Mouse (Mus musculus) right cerebral cortex, postnatal 4 days (tissue): ENCODE data around the gene Myadml2.
A peak's percentile ranks its signal among the peaks of the same experiment; 100 is the strongest.

Experiments
- DNase-seq: peaks from one replicate; pipeline ENCODE4 v3.0.0-alpha.2; 2022

The Myadml2 gene

GRCm38 (mm10) chr11:120608241-120609034 lies 39.5 kb downstream of the Myadml2 start, which contains the start of gene Npb:
Gene Npb, plus strand, starts transcription at chr11:120608477.
- no peak for DNase-seq

- no peak for DNase-seq
Observed at GRCm38 (mm10) chr11:120606764-120607163, 41.2 kb downstream of the Myadml2 start.

GRCm38 (mm10) chr11:120605667-120606066 lies 42.3 kb downstream of the Myadml2 start:
- DNase-seq: no peak

GRCm38 (mm10) chr11:120603545-120603944 lies 44.4 kb downstream of the Myadml2 start:
- DNase-seq: no peak

- DNase-seq: no peak
Observed at GRCm38 (mm10) chr11:120600716-120601115, 47.2 kb downstream of the Myadml2 start.

- no peak for DNase-seq
Observed at GRCm38 (mm10) chr11:120598990-120599549, 48.9 kb downstream of the Myadml2 start.

GRCm38 (mm10) chr11:120598283-120598989 lies 49.5 kb downstream of the Myadml2 start, which contains the start of the genes Alyref and Anapc11:
Gene Alyref, minus strand, starts transcription at chr11:120598365.
Gene Anapc11, plus strand, starts transcription at chr11:120598421.
- peak; percentile 90 for DNase-seq

GRCm38 (mm10) chr11:120597240-120598235 lies 50.4 kb downstream of the Myadml2 start:
- no peak for DNase-seq
